Mouse (Mus musculus) fat pad, adult 2 months (tissue): ENCODE data around the gene Tas2r138.
"Not testable (repeated sequence)": the region's sequence is repeated elsewhere in the genome, so short reads cannot be mapped to it uniquely, and the experiment has no call there.

Experiments
- DNase-seq: peaks from one replicate; pipeline ENCODE4 v3.0.0-alpha.2; 2011; ENCODE audit warnings: low read depth, low spot score; ENCODE audit errors: extremely low read depth

Tas2r138 gene

DNA sequence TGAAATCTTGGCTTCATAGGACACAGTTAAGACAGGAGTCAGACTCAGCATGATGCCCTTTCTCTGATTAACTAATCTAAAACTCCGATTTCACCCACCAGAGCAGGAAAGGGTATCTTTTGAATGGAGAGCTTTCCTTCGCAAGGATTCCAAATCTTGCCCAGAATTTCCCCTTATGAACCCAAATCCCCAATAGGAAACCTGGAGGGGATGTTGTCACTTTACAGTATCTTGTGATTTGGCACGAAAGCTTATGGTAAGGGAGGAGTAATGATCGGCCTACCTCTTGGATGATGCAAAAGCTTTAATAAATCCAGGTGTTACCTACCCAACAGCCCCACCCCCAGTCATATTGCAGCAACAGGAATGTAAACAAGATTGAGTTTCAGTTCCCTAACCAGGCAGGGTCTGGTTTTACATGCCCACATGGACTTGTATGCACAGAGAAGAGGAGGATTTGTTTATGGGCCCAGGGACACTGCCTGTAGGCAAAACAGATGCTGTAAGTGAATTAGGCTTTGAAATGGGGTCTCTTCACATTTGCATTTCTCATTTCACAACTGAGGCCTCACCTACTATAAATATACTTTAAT, at the start of gene Tas2r138:
Gene Tas2r138, minus strand, starts transcription at position 51 of the 593 bp plus-strand sequence.
- DNase-seq: no peak

DNA sequence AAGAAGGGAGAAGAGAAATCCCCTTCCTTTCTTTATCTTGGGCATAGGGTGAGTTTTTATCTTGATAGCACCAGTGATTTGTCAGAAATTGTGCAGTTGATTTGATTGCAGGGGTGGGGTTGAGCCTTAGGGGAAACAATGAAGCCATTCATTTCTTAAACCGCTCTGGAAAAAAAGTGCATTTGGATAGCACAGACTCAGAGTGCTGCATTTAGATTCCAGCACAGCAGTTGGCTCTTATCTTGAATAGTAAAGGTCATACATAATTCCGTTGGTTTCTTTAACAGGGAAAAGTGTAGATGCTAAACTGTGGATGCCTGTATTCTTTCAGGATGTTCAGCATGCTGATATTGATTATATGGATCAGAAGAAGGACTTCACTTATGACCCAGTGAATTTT, 47.8 kb upstream of the Tas2r138 start:
- DNase-seq: no peak

GRCm38 (mm10) chr6:40650953-40651352, 37.8 kb upstream of the Tas2r138 start:
- DNase-seq: no peak

- no peak for DNase-seq
Observed at GRCm38 (mm10) chr6:40645701-40646100, 32.6 kb upstream of the Tas2r138 start.

DNA sequence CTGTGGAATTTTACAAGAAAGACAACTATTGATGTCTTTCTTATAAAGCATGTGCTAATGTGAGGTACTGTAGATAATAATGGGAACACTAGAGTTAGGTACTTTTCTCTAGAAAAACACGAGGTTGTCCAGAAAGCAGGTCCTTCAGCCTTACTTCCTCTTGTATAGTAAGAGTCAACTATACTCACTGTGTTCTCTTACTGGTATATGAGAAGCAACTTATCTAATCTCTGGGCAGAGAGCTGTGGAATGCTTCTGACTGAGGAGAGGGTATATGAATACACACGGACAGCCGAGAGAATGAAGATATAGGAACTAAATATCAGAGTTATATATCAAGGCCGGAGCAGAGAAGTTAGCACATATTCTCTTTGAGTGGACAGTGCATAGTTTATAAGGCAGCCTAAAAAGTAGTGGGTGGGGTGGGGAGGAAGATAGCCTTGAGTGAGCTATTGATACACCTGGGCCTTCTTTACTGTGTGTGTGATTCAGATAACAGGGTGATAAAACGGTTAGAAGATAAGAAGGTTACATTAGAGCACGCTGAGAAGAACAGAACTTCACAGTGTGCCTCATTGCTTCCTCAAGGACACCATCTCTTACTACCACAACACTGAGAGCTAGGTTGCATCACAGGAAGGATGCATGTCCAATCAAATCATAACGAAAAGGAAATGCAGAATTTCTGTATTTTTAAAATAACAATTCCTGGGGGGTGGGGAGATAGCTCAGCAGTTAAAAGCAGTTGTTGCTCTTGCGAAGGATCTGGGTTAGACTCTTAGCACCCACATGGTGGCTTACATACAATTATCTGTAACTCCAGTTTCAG, 27.8 kb upstream of the Tas2r138 start:
- DNase-seq: no peak

- DNase-seq: no peak
Observed at GRCm38 (mm10) chr6:40637755-40638154, 24.6 kb upstream of the Tas2r138 start.

DNA sequence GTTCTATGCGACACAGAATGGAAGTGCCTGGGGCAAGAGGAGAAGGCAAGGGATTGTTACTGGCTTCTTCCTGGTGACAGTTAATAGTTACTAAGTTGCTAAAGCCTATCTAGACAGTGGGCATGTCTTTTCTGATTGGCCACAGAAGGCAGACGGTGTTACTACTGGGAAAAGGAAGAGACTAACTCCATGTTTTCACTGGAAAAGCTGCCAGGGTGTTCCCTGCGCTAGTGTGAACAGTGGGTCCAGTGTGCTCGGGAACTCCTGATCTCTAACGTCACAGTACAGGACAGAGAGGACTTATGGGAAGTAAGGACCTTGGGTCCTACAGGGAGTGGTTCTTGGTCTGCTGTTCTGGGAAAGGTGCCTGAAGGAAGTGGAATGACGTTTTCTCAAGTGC, 22.4 kb upstream of the Tas2r138 start:
- no peak for DNase-seq

DNA sequence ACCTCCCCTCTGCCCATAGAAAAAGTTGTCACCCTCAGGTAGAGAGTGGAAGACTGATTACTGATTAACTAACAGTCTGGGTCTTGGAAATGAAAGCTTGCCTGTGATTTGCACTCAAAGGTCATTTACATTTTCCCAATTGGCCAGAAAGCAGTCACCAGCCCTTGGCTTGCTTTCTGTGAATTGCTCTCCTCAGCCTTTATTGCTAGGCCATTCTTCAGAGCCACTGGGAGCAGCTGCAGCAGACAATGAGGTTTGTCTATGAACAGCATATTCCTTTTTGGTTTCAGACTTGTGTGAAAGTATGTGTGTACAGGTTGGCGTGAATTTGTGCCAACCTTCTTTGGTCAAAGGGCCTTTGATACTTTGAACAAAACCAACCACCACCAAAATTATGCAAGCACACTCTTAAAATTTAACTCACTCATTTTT, 21.5 kb upstream of the Tas2r138 start:
- DNase-seq: no peak

DNA sequence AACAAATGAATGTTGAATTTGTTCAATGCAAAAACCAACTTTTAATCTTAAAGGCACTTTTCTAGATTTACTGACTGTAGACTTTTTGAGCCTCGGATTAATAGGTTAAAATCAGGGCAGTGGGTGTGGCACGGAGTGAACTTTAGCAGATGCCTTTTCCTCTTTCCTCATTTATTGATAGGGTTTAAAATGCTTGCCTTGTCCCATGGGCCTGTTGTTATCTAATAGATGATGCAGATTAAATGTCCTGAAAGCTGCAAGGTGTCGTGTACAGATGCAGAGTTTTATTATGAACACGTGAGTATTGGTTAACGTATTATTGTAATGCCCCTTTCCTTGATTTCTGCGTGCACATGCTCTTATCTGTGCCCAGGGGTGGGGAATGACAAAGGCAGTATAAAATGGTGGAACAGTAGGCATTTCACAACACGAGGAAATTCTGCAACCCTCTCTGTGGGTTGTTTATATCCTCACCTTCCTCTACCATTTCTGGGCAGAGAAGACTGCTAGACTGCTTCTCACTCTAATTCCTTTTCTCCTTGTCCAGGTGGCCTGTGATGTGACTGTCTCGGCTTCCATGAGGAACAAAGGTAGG, 15.4 kb upstream of the Tas2r138 start, which contains the start of gene Mgam:
Gene Mgam, plus strand, starts transcription at position 426 of the 595 bp plus-strand sequence.
- no peak for DNase-seq

DNA sequence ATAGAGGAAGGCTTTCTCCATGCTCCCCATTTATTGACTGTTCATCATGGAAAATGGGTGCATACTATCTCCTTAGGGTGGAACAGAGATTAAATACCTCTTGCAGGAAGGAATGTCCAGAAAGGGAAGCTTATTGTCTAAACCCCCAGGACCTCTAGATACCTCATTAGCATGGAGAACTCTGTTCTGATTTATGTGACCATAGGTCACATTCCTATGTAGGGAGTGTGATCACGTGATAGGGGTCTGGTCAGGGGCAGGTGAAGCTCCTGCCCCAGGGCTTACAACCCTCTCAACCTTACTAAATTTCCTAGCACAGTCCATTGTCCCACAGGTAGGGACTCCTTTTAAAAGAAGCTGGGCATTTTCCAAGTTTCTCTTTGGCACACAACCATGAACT, 13.0 kb upstream of the Tas2r138 start:
- DNase-seq: no peak

DNA sequence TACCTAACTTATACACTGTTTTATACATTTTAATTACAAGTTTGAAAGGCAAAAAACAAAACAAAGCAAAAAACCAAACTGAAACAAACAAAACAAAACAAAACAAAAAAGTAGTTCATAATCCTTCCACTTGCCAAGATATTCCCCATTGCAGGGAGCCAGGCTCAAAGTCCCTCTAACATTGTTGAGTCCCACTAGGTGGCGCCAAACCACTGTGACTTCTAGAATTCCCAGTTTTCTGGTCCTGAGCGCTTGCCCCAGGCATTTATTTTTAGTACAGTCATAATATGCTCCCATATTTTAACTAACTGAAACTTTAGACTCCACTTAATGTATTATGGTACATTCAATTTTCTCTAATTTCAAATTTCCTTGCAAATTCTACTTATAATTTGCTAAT, 4.9 kb upstream of the Tas2r138 start:
- DNase-seq: no peak

- no peak for DNase-seq
Observed at GRCm38 (mm10) chr6:40610244-40610643, 2.9 kb downstream of the Tas2r138 start.

DNA sequence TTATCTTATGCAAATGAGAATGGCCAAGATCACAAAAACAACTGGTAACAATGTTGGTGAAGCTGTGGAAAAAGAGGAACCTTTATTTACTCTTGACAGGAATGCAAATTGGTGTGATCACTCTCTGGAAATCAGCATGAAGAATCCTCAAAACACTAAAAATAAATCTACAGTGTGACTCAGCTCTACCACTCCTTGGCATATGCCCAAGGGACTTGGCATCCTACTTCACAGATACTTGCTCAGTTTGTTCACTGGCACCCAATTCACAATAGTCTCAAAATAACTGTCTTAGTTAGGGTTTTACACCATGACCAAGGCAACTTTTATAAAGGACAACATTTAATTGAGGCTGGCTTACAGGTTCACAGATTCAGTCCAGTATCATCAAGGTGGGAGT, 5.7 kb downstream of the Tas2r138 start:
- DNase-seq: no peak

- not testable (repeated sequence) for DNase-seq
Observed at GRCm38 (mm10) chr6:40598546-40598945, 14.6 kb downstream of the Tas2r138 start.

GRCm38 (mm10) chr6:40594804-40595550, 18.1 kb downstream of the Tas2r138 start:
- no peak for DNase-seq

DNA sequence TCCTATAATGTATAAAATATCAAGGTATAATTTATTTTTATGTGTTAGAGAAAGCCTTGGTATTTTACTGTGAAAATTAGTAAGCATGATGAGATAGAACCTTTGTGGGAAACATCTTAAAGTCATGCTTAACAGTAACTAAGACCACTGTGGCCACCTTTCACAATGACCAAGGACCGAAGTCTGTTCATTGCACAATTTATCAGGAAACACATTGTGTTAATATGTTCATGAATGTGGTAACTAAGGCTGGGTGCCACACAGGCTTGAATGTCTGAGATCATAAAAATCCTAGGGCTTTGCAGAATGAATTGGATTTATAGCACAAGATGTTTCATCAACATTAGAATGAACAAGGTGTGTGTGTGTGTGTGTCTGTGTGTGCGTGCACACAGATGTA, 24.8 kb downstream of the Tas2r138 start:
- DNase-seq: no peak

DNA sequence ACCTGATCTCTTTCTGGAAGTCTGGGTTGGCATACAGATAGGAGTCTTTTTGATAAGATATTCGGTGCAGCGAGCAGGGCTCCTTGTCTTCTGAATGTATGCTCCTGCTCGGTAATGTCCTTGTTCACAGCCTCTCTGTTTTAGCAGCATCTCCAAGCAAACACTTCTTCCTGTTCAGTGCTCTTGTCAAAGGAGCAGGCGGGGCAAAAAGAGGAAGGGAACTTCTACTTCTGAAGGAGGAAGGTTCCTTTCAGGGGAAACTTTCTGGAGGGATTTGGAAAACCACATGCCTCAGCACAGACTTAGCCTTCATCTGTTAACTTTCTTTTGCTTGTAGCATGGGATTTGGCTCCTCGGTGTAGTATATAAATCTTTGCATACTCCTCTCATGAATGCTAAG, 27.5 kb downstream of the Tas2r138 start, which contains the start of gene Clec5a:
Gene Clec5a, minus strand, starts transcription at position 177 of the 400 bp plus-strand sequence.
- no peak for DNase-seq

- no peak for DNase-seq
Observed at GRCm38 (mm10) chr6:40584336-40584735, 28.8 kb downstream of the Tas2r138 start.

GRCm38 (mm10) chr6:40576305-40576704, 36.8 kb downstream of the Tas2r138 start:
- DNase-seq: no peak

DNA sequence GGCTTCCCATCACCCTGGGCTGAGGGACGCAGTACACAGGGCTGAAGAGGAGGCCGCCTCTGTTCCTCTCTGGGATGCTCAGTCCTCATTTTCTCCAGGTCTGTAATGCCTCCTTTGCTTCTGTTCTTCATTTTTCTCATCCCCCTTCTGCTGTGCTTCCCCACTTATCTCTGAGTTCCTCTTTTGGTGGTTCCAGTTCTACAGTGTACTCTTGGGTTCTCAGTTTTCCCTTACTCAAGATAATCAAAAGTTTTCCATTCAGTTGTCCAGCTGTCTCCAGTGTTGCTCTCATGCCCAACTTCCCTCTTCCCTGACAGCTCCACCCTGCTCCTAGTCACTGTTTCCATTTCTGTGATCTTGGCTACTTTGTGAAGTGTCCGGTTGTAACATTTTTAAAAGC, 39.5 kb downstream of the Tas2r138 start:
- DNase-seq: no peak

- DNase-seq: no peak
Observed at GRCm38 (mm10) chr6:40569187-40569586, 43.9 kb downstream of the Tas2r138 start, which contains the start of gene Olfr460. Olfr460 (plus strand) TSS chr6:40569487.
